Mouse (Mus musculus) cerebellum, adult 11-12 months (tissue): ENCODE data around the gene Gpatch8.
A peak's percentile ranks its signal among the peaks of the same experiment; 100 is the strongest.

ENCODE experiments used
- DNase-seq: peaks from one replicate; pipeline ENCODE4 v3.0.0; 2022

The Gpatch8 gene

DNA sequence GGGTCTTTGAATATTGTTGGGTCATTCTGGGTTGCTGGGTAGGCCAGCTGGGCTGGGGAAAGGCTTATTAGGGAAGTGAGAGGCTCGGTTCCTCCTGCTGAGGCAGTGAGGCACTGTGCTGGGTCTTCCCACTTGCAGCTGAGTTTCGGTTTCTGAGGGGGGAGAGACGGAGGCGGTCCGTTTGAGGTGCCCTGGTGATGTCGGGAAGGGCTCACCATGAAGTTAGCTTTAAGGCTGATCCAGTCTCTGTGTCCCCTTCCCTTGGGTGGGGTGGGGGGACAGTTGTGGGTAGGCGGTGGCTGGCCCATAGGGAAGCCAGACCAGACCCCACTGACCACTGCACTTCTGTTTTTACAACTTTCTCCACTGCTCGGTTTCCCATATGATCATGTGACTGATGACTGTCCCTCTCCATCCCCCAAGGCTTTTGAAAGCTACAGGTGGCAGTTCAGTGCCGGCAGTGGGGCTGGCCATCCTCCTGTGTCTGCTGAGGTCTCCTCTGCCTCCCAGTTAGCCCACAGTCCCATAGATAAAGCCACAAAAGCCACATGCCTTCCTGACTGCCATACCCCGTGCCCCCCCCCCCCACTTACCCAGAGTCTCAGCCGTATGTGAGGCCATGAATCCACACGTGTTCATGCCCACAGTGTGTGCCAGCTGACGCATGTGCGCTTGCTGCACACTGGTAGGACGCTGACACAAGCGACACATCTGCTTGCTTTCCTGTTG is 123.9 kb downstream of the Gpatch8 start:
- peak; percentile 56 for DNase-seq

DNA sequence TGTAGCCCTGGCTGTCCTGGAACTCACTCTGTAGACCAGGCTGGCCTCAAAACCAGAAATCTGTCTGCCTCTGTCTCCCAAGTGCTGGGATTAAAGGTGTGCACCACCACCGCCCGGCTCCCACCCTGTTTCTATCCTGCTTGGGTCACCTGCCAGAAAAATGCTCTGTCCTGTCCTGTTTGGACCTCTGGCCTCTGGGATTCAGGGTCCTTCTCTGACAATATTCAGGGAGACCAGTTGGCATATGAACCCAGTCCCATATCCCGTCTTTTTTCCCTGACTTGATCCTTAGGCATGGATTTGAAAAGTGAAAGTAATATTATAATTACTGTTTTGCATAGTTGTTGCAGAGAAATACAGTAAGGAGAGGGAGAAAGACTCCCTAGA is 124.5 kb downstream of the Gpatch8 start:
- DNase-seq: no peak

DNA sequence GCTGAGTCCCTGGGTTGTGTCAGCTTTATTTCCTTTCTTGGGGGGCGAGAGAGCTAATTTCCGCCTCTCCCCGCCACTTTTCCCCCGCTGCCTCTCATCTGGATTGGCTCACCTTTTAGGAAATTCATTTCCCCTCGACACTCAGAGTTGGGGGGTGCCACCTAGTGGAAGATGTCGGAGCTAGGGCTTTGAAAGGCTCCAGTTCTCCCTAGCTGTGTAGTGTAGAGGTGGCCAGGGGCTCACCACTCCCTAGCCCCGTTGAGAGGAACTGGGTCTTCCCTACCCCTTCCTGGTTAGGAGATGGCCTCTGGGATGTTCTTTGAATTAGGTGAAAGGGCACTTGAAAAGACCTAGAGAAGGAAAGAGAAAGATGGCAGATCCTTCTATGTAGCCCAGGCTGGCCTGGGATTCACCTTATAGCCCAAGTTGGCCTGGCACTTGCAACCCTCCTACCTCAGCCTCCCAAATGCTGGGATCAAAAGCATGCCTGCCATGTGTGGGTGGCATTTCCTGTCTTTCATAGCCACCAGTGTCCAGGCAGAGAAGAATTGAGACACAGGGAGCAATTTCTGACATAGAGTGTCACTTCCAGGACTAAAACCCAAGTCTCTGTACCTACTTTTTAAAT is 125.1 kb downstream of the Gpatch8 start:
- DNase-seq: peak; percentile 74

DNA sequence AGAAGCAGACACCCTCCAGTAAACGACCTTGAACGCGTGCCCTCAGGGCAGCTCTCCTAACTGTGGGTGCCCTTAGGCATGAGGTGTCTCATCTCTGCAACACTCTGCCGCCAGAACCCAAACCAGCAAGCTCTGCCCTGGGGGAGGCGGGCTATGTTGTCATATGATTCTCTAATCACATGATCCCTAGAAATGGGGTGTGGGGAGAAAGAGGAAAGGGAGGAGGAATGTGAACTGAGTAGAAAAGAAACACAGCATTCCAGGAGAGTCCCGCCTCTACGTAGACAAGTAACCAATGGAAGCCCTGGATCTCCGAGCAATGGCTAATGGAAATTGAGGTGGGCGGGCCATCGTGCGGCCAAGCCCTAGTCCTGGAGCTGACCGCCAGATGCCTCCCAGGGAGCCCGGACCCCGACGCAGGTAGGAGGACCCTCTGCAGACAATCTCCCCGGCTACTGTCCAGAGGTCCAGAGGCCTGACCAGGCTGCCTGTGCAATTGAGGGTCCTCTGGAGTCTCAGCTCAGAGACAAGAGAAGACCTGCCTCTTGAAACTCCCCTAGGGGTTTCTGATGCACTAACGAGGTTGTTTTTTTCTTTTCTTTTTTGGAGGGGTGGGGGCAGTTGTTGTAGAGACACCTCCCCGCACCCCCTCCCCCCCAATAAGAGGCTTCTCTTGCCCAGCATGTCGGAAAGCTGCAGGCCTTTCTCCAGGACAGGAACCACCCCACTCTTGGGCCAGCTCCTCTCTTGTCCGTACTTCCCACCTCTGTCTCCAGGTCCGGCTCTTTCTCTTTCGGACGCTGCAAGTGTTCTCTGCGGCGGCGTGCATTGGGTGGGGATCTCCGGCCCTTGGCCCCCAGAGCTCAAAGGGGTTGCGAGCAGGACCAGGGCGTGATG is 125.8 kb downstream of the Gpatch8 start, which contains the start of gene Grn:
Gene Grn (plus strand): TSS at position 195 of the 897 bp plus-strand sequence.
- peak; percentile 95 for DNase-seq

DNA sequence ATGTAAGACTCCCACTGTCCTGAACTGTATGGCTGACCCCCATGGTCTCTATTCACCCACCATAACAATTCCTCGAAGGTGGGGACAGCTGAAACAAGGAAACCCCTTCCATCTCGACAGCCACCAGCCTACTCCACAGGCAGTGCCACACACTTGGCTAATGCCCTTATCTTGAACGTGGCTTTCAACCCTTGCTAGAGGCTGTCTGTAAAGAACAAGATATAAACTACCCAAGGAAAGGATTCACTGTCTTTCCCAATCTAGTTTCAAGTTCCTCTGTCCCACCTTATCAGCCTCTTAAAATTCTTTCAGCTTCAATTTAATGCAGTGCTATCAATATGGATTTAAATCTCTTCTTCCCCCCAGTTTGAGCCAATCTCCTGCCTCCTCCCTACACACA is 126.6 kb downstream of the Gpatch8 start:
- no peak for DNase-seq

DNA sequence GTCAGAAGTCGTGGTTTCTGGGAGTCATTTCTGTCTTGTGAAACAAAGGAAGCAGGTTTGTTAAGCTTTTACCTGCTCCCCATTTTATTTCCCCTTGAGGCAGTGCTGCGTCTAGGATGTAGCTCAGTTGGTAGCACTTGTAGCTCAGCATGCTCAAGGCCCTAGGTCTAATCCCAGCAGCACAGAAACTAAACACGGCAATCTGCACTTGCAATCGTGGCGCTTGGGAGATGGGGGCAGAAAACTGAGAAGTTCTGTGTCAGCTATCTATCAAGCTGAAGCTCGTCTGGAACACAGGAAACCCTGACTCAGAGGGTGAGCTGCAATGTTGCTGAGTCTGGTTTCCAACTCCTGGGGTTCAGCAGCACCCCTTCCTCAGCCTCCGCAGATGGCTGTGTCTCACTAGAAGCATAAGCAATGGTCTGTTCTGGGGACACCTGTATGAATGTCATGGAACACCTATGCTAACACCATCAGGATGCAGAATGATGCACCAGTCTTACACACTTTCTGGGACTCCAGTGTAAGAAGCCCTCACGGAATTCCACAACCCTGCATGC is 127.1 kb downstream of the Gpatch8 start:
- peak; percentile 37 for DNase-seq
